In the genomic region with DNA sequence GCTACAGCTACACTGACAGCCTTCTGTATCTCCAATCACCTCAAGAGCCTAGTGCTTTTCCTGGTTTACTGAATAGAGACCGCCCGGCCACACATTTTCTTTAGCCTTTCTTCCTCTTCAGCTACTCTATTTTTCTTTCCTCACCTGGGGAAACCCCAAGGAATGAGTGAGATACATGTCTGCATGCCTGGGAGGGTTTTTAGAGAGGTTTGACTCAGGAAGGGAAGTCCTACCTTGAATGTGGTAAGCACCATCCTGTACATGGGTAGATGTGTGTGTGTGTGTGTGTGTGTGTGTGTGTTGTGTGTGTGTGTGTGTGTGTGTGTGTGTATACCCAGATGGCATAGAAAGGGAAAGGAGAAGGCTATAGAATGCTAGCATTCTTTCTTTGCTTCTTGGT, we compare ENCODE assay signal across 36 mouse cellular contexts. TPM values are rescaled to one million over a fixed set of nuclear protein-coding genes. Genes with fewer than 3 reads are reported as not detected.
"Had no signal": no experiment of that assay in that cellular context is flagged by ENCODE, and none has a peak within 500 bp of the region (broad histone marks: within the 10 kb centered on the region; RNA-seq: fewer than 3 reads in every experiment).

No protein-coding gene starts in this region.

- H3K9me3 ChIP-seq: embryonic facial prominence, embryonic 10.5 days; embryonic facial prominence, embryonic 12.5 days; embryonic facial prominence, embryonic 13.5 days; embryonic facial prominence, embryonic 15.5 days; forebrain, embryonic 10.5 days; forebrain, embryonic 12.5 days; forebrain, embryonic 13.5 days; forebrain, embryonic 15.5 days had no signal

- H3K9ac ChIP-seq: embryonic facial prominence, embryonic 12.5 days; embryonic facial prominence, embryonic 13.5 days; embryonic facial prominence, embryonic 15.5 days; forebrain, embryonic 12.5 days; forebrain, embryonic 13.5 days; forebrain, embryonic 15.5 days; forebrain, postnatal 0 days had no signal

- H3K27ac ChIP-seq: embryonic facial prominence, embryonic 10.5 days; embryonic facial prominence, embryonic 12.5 days; embryonic facial prominence, embryonic 13.5 days; embryonic facial prominence, embryonic 15.5 days; forebrain, embryonic 10.5 days; forebrain, embryonic 12.5 days; forebrain, embryonic 13.5 days; forebrain, embryonic 15.5 days; gastrocnemius, adult 2 months; heart, adult 2 months had no signal

- H3K4me2 ChIP-seq: embryonic facial prominence, embryonic 12.5 days; embryonic facial prominence, embryonic 13.5 days; embryonic facial prominence, embryonic 15.5 days; forebrain, embryonic 12.5 days; forebrain, embryonic 13.5 days; forebrain, embryonic 15.5 days had no signal

- H3K27me3 ChIP-seq: embryonic facial prominence, embryonic 12.5 days; embryonic facial prominence, embryonic 13.5 days; embryonic facial prominence, embryonic 15.5 days; forebrain, embryonic 12.5 days; forebrain, embryonic 13.5 days; forebrain, embryonic 15.5 days had no signal

- H3K36me3 ChIP-seq: embryonic facial prominence, embryonic 10.5 days; embryonic facial prominence, embryonic 12.5 days; embryonic facial prominence, embryonic 13.5 days; forebrain, embryonic 10.5 days; forebrain, embryonic 12.5 days; forebrain, embryonic 15.5 days had no signal

- ATAC-seq: forebrain, embryonic 13.5 days; forebrain, embryonic 14.5 days; forebrain, embryonic 15.5 days; forebrain, embryonic 16.5 days; forebrain, postnatal 0 days had no signal

- DNase-seq: cerebellum, adult 8-10 months; cerebellum, adult 9-10 months; cerebellum, adult 9-11 months; cerebellum, postnatal 10 days; cerebellum, postnatal 14 days; cerebellum, postnatal 25 days; embryo, embryonic 11 days; forebrain, postnatal 0 days; gastrocnemius, adult 2 months; gastrocnemius, postnatal 10 days; gastrocnemius, postnatal 14 days; gastrocnemius, postnatal 25 days; gastrocnemius, postnatal 36 days; heart, adult 18-20 months; heart, adult 2 months had no signal

- H3K4me1 ChIP-seq: embryonic facial prominence, embryonic 10.5 days; embryonic facial prominence, embryonic 12.5 days; embryonic facial prominence, embryonic 13.5 days; embryonic facial prominence, embryonic 15.5 days; forebrain, embryonic 10.5 days; forebrain, embryonic 12.5 days; forebrain, embryonic 13.5 days; forebrain, embryonic 15.5 days had no signal

- H3K4me3 ChIP-seq: embryonic facial prominence, embryonic 10.5 days; embryonic facial prominence, embryonic 12.5 days; embryonic facial prominence, embryonic 13.5 days; embryonic facial prominence, embryonic 15.5 days; erythroblast, embryonic 14.5 days; forebrain, embryonic 10.5 days; forebrain, embryonic 12.5 days; forebrain, embryonic 13.5 days; forebrain, embryonic 15.5 days; gastrocnemius, adult 2 months; heart, adult 2 months had no signal

RNA-seq across cellular contexts. Expression of gene Ghsr, which starts 40.1 kb away (rescaled TPM):
- total RNA-seq: common myeloid progenitor, adult 5-6 weeks; gastrocnemius, adult 18-20 months; gastrocnemius, adult 2 months; gastrocnemius, adult 8-10 months; gastrocnemius, postnatal 10 days; gastrocnemius, postnatal 14 days; gastrocnemius, postnatal 25 days; gastrocnemius, postnatal 36 days; gastrocnemius, postnatal 4 days; granulocyte monocyte progenitor cell, adult 5-6 weeks; heart, adult 18-20 months; heart, adult 2 months; heart, adult 8-10 months had no signal
- polyA plus RNA-seq: embryonic facial prominence, embryonic 10.5 days; embryonic facial prominence, embryonic 11.5 days; embryonic facial prominence, embryonic 12.5 days; embryonic facial prominence, embryonic 13.5 days; embryonic facial prominence, embryonic 14.5 days; embryonic facial prominence, embryonic 15.5 days; forebrain, embryonic 10.5 days; forebrain, embryonic 11.5 days; forebrain, embryonic 12.5 days; forebrain, embryonic 13.5 days; forebrain, embryonic 14.5 days; forebrain, embryonic 15.5 days; gonadal fat pad, adult 2 months; heart, adult 2 months had no signal
